Mouse (Mus musculus): ENCODE data around the gene Nlrp10.

GRCm38 (mm10) chr7:108972273-108972672 is 42.3 kb upstream of the Nlrp10 start:
- TF ChIP-seq GATA1 (IDR thresholded peaks at IDR 0.05; ENCODE audit: low read length) = no peak
- TF ChIP-seq TAL1 (IDR thresholded peaks at IDR 0.05; ENCODE audit: low read length) = no peak

Data from erythroblast, embryonic 14.5 days (primary cell).